10 mouse cellular contexts compared by ENCODE assay signal in genomic region chr15:79882623-79883267, GRCm38 (mm10). TPM values are rescaled to one million over a fixed set of nuclear protein-coding genes. Genes with fewer than 3 reads are reported as not detected.
DNase-seq lines count a peak whose midpoint lies in the region; ATAC-seq and TF ChIP-seq lines count a peak whose summit lies in the region.
"Had no signal": no experiment of that assay in that cellular context is flagged by ENCODE, and none has a peak within 500 bp of the region (broad histone marks: within the 10 kb centered on the region; RNA-seq: fewer than 3 reads in every experiment).

No protein-coding gene starts in this region.

- peak overlapping the region; percentile 67 for H3K4me2 ChIP-seq in embryonic facial prominence, embryonic 14.5 days (ENCODE audit: low read depth, low read length)
- H3K4me2 ChIP-seq in limb, embryonic 15.5 days: peak overlapping the region; percentile 57

- WGBS in embryonic facial prominence, embryonic 14.5 days: 22% methylated on average over 19 of the region's 19 CpGs
- 24% methylated on average over 19 of the region's 19 CpGs for WGBS in limb, embryonic 15.5 days

- no peaks in the 10 kb centered on the region for H3K9me3 ChIP-seq in E14TG2a.4 (ENCODE audit: low read length)
- no peaks in the 10 kb centered on the region for H3K9me3 ChIP-seq in embryonic facial prominence, embryonic 14.5 days (ENCODE audit: control insufficient read depth, low read length)
- H3K9me3 ChIP-seq in limb, embryonic 15.5 days: no peaks in the 10 kb centered on the region

- ATAC-seq in embryonic facial prominence, embryonic 14.5 days (ENCODE audit: low read depth): peak; percentile 3; the same call in 1 of the 2 replicates
- ATAC-seq in inflammation-experienced regulatory T-cells, adult 6 months: peak; percentile 51
- no peak for ATAC-seq in limb, embryonic 15.5 days (ENCODE audit: insufficient number of reproducible peaks, low FRiP score, low TSS enrichment, low read depth)

- H3K9ac ChIP-seq in embryonic facial prominence, embryonic 14.5 days (ENCODE audit: low read depth, low read length): peak overlapping the region; percentile 51
- no peak overlapping the region for H3K9ac ChIP-seq in limb, embryonic 15.5 days

- peaks cover 53% of the 10 kb centered on the region for H3K4me1 ChIP-seq in E14TG2a.4 (replicated peaks; ENCODE audit: low read depth, low read length)
- peaks cover 13% of the 10 kb centered on the region for H3K4me1 ChIP-seq in embryonic facial prominence, embryonic 14.5 days (ENCODE audit: control insufficient read depth, insufficient read depth, low read length)
- peaks cover 26% of the 10 kb centered on the region for H3K4me1 ChIP-seq in limb, embryonic 15.5 days

- H3K27me3 ChIP-seq in E14TG2a.4 (ENCODE audit: insufficient read depth, low read length): no peaks in the 10 kb centered on the region
- H3K27me3 ChIP-seq in embryonic facial prominence, embryonic 14.5 days (replicated peaks; ENCODE audit: control insufficient read depth, insufficient read depth, low read length): no peaks in the 10 kb centered on the region
- no peaks in the 10 kb centered on the region for H3K27me3 ChIP-seq in limb, embryonic 15.5 days

- H3K36me3 ChIP-seq in E14TG2a.4 (ENCODE audit: insufficient read depth, low read length): 0 out of 2 replicates have a peak, but pooled peaks cover under 1% of the 10 kb centered on the region
- H3K36me3 ChIP-seq in embryonic facial prominence, embryonic 14.5 days (ENCODE audit: control insufficient read depth, insufficient read depth, low read length): no peaks in the 10 kb centered on the region
- H3K36me3 ChIP-seq in limb, embryonic 15.5 days: no peaks in the 10 kb centered on the region

- H3K27ac ChIP-seq in embryonic facial prominence, embryonic 14.5 days (replicated peaks; ENCODE audit: low read depth, low read length): peak overlapping the region; percentile 19; the same call in 1 of the 2 replicates
- peak overlapping the region; percentile 84 for H3K27ac ChIP-seq in limb, embryonic 15.5 days

- intact Hi-C loops in gastrocnemius, postnatal 14 days (cut with DNase I; ENCODE audit: low total_unique reads): loop anchor here (2.0 kb wide), 1 partner anchor 50 kb away; no protein-coding TSS in a partner anchor

- peak overlapping the region; percentile 73 for H3K4me3 ChIP-seq in E14TG2a.4 (replicated peaks; ENCODE audit: low read length)
- H3K4me3 ChIP-seq in embryonic facial prominence, embryonic 14.5 days (ENCODE audit: low read depth, low read length): peak overlapping the region; percentile 51
- H3K4me3 ChIP-seq in limb, embryonic 15.5 days: peak overlapping the region; percentile 50

- peak; percentile 7 for DNase-seq in gastrocnemius, postnatal 25 days
- DNase-seq in gastrocnemius, postnatal 14 days: no peak
- peak; percentile 42 for DNase-seq in embryonic facial prominence, embryonic 14.5 days (ENCODE audit: low spot score)
- DNase-seq in right cerebral cortex, postnatal 14 days: peak; percentile 66
- no peak for DNase-seq in thymus, postnatal 25 days

- TF ChIP-seq CTCF in E14TG2a.4 (conservative IDR thresholded peaks at IDR 0.05; ENCODE audit: low read length): no peak

RNA-seq across cellular contexts. Expression of gene Apobec3, which starts 8.7 kb away (rescaled TPM):
- total RNA-seq in gastrocnemius, postnatal 25 days (2021): 1 to 10 TPM; 2.3 to 4.0 TPM
- 1 to 10 TPM; 4.7 to 7.9 TPM for total RNA-seq in gastrocnemius, postnatal 14 days (2021)
- polyA plus RNA-seq in embryonic facial prominence, embryonic 14.5 days (2014; fragmentation: Nextera tagmentation; extraction: Ambion mirVana): 16.1 and 17.3 TPM in 2 replicates
- polyA plus RNA-seq in inflammation-experienced regulatory T-cells, adult 6 months (2017; shearing (Covaris generic)): 100 to 1,000 TPM; 509 to 683 (median 543) TPM
- 14.7 and 15.3 TPM in 2 replicates for polyA plus RNA-seq in limb, embryonic 15.5 days (2015; fragmentation: Nextera tagmentation; extraction: Ambion mirVana)

RNA-seq across cellular contexts. Expression of gene Cbx6, which starts 48.3 kb away (rescaled TPM):
- total RNA-seq in gastrocnemius, postnatal 25 days (2021): 10 to 100 TPM; 12.5 to 14.6 TPM
- 10 to 100 TPM; 21.2 to 23.5 TPM for total RNA-seq in gastrocnemius, postnatal 14 days (2021)
- 50.2 and 54.4 TPM in 2 replicates for polyA plus RNA-seq in embryonic facial prominence, embryonic 14.5 days (2014; fragmentation: Nextera tagmentation; extraction: Ambion mirVana)
- polyA plus RNA-seq in inflammation-experienced regulatory T-cells, adult 6 months (2017; shearing (Covaris generic)): 10 to 100 TPM; 10.5 to 13.1 (median 10.9) TPM
- 83.7 and 89.1 TPM in 2 replicates for polyA plus RNA-seq in limb, embryonic 15.5 days (2015; fragmentation: Nextera tagmentation; extraction: Ambion mirVana)

RNA-seq across cellular contexts. Expression of gene Npcd, which starts 48.7 kb away (rescaled TPM):
- total RNA-seq in gastrocnemius, postnatal 25 days (2021): under 1 TPM in 1 of 2 experiments, not detected in 1; 0.61 TPM
- under 1 TPM; 0.47 to 0.55 TPM for total RNA-seq in gastrocnemius, postnatal 14 days (2021)
- 0.80 TPM in 1 of 2 replicates, not detected in the other for polyA plus RNA-seq in embryonic facial prominence, embryonic 14.5 days (2014; fragmentation: Nextera tagmentation; extraction: Ambion mirVana)
- polyA plus RNA-seq in inflammation-experienced regulatory T-cells, adult 6 months (2017; shearing (Covaris generic)): not detected
- polyA plus RNA-seq in limb, embryonic 15.5 days (2015; fragmentation: Nextera tagmentation; extraction: Ambion mirVana): 0.32 TPM in 1 of 2 replicates, not detected in the other
- total RNA-seq: MEL had no signal
- polyA plus RNA-seq: large intestine, adult 2 months had no signal

Comparison
In these comparisons a context has a peak if more than half of its experiments do, and no peak if none do; other contexts are left out.
1. DNase-seq: peak in gastrocnemius, postnatal 25 days (single experiment), embryonic facial prominence, embryonic 14.5 days (single experiment) and right cerebral cortex, postnatal 14 days (single experiment); none in gastrocnemius, postnatal 14 days (single experiment) and thymus, postnatal 25 days (single experiment).
2. RNA of gene Apobec3, which starts 8.7 kb away (polyA plus RNA-seq): 509 to 683 TPM in inflammation-experienced regulatory T-cells, adult 6 months; 16.1 to 17.3 TPM in embryonic facial prominence, embryonic 14.5 days and 14.7 to 15.3 TPM in limb, embryonic 15.5 days; every median in the first group is over 10 times any median in the second.
3. Peak in every context shown above with its lines, with median percentiles within 50 percentile points of each other: H3K4me3 ChIP-seq.